Mouse (Mus musculus) limb, embryonic 13.5 days (tissue): ENCODE results near the gene Derl2. TPM values are rescaled to one million over a fixed set of nuclear protein-coding genes. Genes with fewer than 3 reads are reported as not detected.

Experiments
- ATAC-seq: fragments of 200-750 bp; cut with Nextera tagmentation; 2 replicates; pipeline ENCODE4 v1.8.0; 2017; ENCODE audit warnings: low read depth, moderate number of reproducible peaks, moderate TSS enrichment; ENCODE audit not compliant: low FRiP score
- H3K27ac ChIP-seq: fragments of 300-500 bp; sonication (generic); 2 replicates; pipeline ENCODE4 v1.5.1; 2015; ENCODE audit warnings: inconsistent platforms, mild to moderate bottlenecking, moderate library complexity
- H3K27me3 ChIP-seq: fragments of 300-500 bp; sonication (generic); 2 replicates; pipeline ENCODE4 v1.6.1; 2015; ENCODE audit warnings: mild to moderate bottlenecking, inconsistent platforms
- H3K36me3 ChIP-seq: fragments of 300-500 bp; sonication (generic); 2 replicates; pipeline ENCODE4 v1.6.1; 2015; ENCODE audit warnings: inconsistent platforms, mild to moderate bottlenecking, moderate library complexity
- H3K4me1 ChIP-seq: fragments of 300-500 bp; sonication (generic); 2 replicates; pipeline ENCODE4 v1.6.1; 2015; ENCODE audit warnings: inconsistent platforms
- H3K4me2 ChIP-seq: fragments of 300-500 bp; sonication (generic); replicated peaks from 2 replicates; pipeline ENCODE4 v1.6.1; 2015; ENCODE audit warnings: inconsistent platforms, mild to moderate bottlenecking, moderate library complexity
- H3K4me3 ChIP-seq: fragments of 300-500 bp; sonication (generic); 2 replicates; pipeline ENCODE4 v1.5.1; 2015; ENCODE audit warnings: moderate library complexity, mild to moderate bottlenecking, inconsistent platforms
- H3K9ac ChIP-seq: fragments of 300-500 bp; sonication (generic); 2 replicates; pipeline ENCODE4 v1.6.1; 2015; ENCODE audit warnings: mild to moderate bottlenecking, inconsistent platforms
- H3K9me3 ChIP-seq: fragments of 300-500 bp; sonication (generic); 2 replicates; pipeline ENCODE4 v1.6.1; 2016; ENCODE audit warnings: inconsistent platforms
- WGBS: fragments of 180-500 bp; shearing (Covaris S2); methylation state at CpG from one replicate; pipeline ENCODE4 v1.1.7; 2015; 5-methylcytosine and 5-hydroxymethylcytosine counted together
- polyA plus RNA-seq: library from polyadenylated mRNA; unstranded; fragments of >200 nt; fragmentation: Nextera tagmentation; extraction: Ambion mirVana; gene quantifications from 2 replicates; pipeline ENCODE4 v1.2.1, GENCODE M21; 2015

Derl2 gene
- polyA plus RNA-seq, 1 experiment from 2014 or later = 49.3 TPM

- Histone ChIP-seq H3K4me3 (no peak overlapping the region), H3K9ac (no peak overlapping the region), H3K4me1 (peaks cover 12% of the 10 kb centered on the region), H3K27me3 (no peaks in the 10 kb centered on the region), H3K9me3 (no peaks in the 10 kb centered on the region), H3K36me3 (peaks cover 84% of the 10 kb centered on the region), H3K4me2 (no peak overlapping the region), H3K27ac (no peak overlapping the region)
- ATAC-seq = no peak
- whole genome bisulfite sequencing = 87% methylated on average over 6 of the region's 6 CpGs
Observed at GRCm38 (mm10) chr11:70977293-70977692, 42.3 kb downstream of the Derl2 start.

GRCm38 (mm10) chr11:70975193-70975592 is 44.4 kb downstream of the Derl2 start:
- WGBS = 77% methylated on average over 2 of the region's 2 CpGs
- H3K9ac ChIP-seq = no peak overlapping the region
- no peaks in the 10 kb centered on the region for H3K9me3 ChIP-seq
- no peak for ATAC-seq
- H3K4me1 ChIP-seq = peaks cover 6% of the 10 kb centered on the region
- H3K4me3 ChIP-seq = no peak overlapping the region
- H3K27me3 ChIP-seq = no peaks in the 10 kb centered on the region
- H3K4me2 ChIP-seq = no peak overlapping the region
- H3K27ac ChIP-seq = no peak overlapping the region
- peaks cover 72% of the 10 kb centered on the region for H3K36me3 ChIP-seq

- peaks cover 10% of the 10 kb centered on the region for H3K4me1 ChIP-seq
- no peaks in the 10 kb centered on the region for H3K9me3 ChIP-seq
- 68% methylated on average over 4 of the region's 4 CpGs for WGBS
Observed at GRCm38 (mm10) chr11:70973947-70974346, 45.7 kb downstream of the Derl2 start.

GRCm38 (mm10) chr11:70972586-70972985 is 47.1 kb downstream of the Derl2 start:
- H3K4me2 ChIP-seq = no peak overlapping the region
- no peak for ATAC-seq

More at GRCm38 (mm10) chr11:70973947-70974346, 45.7 kb downstream of the Derl2 start:
- ATAC-seq = no peak
- Histone ChIP-seq H3K27me3 (no peaks in the 10 kb centered on the region), H3K4me2 (no peak overlapping the region), H3K36me3 (peaks cover 60% of the 10 kb centered on the region), H3K27ac (no peak overlapping the region), H3K4me3 (no peak overlapping the region), H3K9ac (no peak overlapping the region)

DNA sequence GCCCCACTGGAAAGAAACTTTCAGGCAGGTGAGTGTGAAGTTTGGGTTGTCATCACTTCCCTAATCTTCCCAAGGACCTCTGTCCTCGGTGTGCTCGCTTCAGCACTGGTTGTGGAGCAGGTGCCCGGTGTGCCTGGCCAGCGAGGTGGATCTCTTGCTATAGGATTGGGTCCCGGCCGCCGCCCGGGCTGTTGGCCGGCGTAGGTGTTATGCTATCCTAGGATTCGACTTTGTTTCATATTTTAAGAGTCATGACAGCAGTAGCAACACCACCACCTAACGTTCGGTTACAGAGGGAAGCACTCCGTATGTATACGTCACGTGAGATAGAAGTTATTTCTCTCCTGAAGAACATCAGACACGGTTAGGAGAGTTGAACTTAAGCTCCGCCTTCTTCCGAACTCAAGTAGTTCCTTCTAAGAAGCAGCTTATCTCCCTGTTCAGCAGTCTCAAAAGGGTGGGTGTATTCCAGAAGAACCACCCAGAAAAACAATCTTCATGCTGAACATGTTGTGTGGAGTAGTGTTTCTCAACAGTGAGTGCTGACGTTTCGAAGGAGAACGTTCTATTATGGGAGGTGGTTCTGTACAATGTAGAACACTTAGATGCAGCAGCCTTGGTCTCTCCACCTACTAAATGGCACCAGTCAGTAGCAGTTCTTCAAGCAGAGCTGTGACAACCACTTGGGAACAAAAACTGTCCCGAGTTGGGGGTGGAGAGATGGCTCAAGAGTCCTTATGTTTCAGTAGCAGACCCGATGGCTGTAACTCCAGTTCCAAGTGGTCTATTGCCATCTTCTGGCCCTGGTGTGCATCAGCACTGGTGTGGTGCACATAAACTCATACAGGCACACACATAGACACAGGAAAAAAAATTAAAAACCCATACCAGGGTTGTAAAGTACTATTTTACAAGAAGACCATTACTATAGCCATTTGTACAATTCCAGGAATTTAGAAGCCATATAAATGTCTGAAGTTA is 48.8 kb downstream of the Derl2 start:
- Histone ChIP-seq H3K36me3 (peaks cover 40% of the 10 kb centered on the region), H3K4me1 (peaks cover 18% of the 10 kb centered on the region), H3K9ac (peak overlapping the region; percentile 67), H3K9me3 (no peaks in the 10 kb centered on the region), H3K27ac (peak overlapping the region; percentile 84), H3K4me3 (peak overlapping the region; percentile 94), H3K27me3 (no peaks in the 10 kb centered on the region), H3K4me2 (peak overlapping the region; percentile 83)
- peak; percentile 2; the same call in 1 of the 2 replicates for ATAC-seq
- WGBS = 18% methylated on average over 24 of the region's 24 CpGs

More at GRCm38 (mm10) chr11:70972586-70972985, 47.1 kb downstream of the Derl2 start:
- Histone ChIP-seq H3K27ac (no peak overlapping the region), H3K4me3 (no peak overlapping the region), H3K9me3 (no peaks in the 10 kb centered on the region), H3K36me3 (peaks cover 46% of the 10 kb centered on the region), H3K9ac (no peak overlapping the region), H3K4me1 (peaks cover 18% of the 10 kb centered on the region), H3K27me3 (no peaks in the 10 kb centered on the region)
- 70% methylated on average over 1 of the region's 1 CpGs for WGBS

DNA sequence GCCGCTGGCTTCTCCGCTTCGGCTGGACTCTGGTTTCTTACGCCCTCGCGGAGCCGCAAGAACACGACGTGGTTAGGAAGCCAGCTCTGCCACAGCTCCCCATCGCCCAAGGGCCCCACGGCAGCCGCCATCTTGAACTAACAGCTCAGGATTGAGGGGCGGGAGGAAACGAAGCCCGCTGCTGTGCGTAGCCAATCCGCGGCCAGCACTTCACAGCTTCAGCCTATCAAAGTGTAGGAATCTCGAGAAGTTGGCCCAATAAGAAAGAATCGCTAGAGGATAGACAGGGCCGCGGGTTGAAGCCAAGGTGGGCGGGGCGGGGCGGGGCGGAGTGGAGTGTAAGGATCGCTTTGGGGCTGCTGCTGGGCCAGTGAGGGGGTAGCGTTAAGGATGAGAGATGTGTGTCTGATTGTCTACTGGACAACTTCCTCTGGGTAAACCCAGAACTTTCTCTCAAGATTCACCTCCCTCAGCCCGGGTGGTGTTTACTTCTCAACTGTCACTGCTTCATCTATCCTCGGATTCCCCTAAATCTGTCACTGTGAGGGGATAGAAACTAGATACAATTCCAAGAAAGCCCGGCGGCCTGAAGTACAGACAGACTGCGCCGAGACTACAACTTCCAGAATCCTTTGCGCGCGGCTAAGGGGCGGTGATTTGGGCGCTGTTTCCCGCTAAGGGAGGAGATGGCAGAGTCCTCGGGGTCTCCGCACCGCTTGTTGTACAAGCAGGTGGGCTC is 49.7 kb downstream of the Derl2 start, which contains the start of the genes Nup88 and Rpain:
Nup88 (minus strand) TSS at position 153 of the 739 bp plus-strand sequence.
Rpain (plus strand) TSS at position 393 of the 739 bp plus-strand sequence.
- Histone ChIP-seq H3K36me3 (peaks cover 41% of the 10 kb centered on the region), H3K4me1 (peaks cover 18% of the 10 kb centered on the region)
- under 1% methylated on average over 43 of the region's 43 CpGs for WGBS

GRCm38 (mm10) chr11:70969271-70969794 is 50.3 kb downstream of the Derl2 start:
- peak overlapping the region; percentile 83 for H3K4me2 ChIP-seq
- peak overlapping the region; percentile 94 for H3K4me3 ChIP-seq
- no peaks in the 10 kb centered on the region for H3K27me3 ChIP-seq
- peaks cover 41% of the 10 kb centered on the region for H3K36me3 ChIP-seq
- peak overlapping the region; percentile 80 for H3K27ac ChIP-seq
- no peaks in the 10 kb centered on the region for H3K9me3 ChIP-seq
- H3K9ac ChIP-seq = peak overlapping the region; percentile 92
- peaks cover 18% of the 10 kb centered on the region for H3K4me1 ChIP-seq
- WGBS = 1% methylated on average over 25 of the region's 25 CpGs
- ATAC-seq = no peak; the same call in 1 of the 2 replicates

More for the DNA sequence above, 49.7 kb downstream of the Derl2 start, which contains the start of the genes Nup88 and Rpain:
- Histone ChIP-seq H3K9me3 (no peaks in the 10 kb centered on the region), H3K9ac (peak within 1 kb of the TSS; percentile 92), H3K4me3 (peak within 1 kb of the TSS; percentile 94), H3K27ac (peak within 1 kb of the TSS; percentile 84), H3K4me2 (peak within 1 kb of the TSS; percentile 83), H3K27me3 (no peaks in the 10 kb centered on the region)
- peak; percentile 98 for ATAC-seq

DNA sequence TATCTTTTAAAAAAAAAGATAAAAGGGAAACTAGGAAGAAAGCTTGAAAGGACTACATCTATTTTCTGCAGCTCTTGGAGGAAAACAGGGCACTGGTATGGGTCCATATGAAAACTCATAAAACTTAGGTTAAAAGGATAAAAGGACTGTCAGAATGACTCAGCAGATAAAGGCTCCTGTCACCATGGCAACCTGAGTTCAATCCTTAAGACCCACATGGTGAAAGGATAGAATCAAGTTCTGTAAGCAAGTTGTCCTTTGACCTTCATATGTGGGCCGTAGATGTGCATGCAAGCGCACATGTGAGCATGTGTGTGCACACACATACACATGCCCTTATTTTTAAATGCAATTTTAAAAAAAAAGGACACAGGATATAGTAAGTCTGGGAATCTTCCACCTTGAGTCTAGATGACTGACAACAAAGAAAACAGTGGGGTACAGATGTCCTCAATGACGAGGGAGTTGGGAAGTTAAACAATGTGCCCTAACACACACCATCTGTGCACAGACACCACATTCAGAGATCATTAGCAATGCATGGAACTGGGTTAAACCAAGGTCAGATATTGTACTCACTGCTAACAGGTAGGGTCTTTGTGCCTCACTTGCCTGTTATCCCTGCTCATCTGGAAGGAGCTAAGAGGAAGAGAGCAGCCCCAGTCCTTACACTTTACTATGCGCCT is 55.3 kb downstream of the Derl2 start:
- 86% methylated on average over 4 of the region's 4 CpGs for WGBS
- ATAC-seq = no peak

DNA sequence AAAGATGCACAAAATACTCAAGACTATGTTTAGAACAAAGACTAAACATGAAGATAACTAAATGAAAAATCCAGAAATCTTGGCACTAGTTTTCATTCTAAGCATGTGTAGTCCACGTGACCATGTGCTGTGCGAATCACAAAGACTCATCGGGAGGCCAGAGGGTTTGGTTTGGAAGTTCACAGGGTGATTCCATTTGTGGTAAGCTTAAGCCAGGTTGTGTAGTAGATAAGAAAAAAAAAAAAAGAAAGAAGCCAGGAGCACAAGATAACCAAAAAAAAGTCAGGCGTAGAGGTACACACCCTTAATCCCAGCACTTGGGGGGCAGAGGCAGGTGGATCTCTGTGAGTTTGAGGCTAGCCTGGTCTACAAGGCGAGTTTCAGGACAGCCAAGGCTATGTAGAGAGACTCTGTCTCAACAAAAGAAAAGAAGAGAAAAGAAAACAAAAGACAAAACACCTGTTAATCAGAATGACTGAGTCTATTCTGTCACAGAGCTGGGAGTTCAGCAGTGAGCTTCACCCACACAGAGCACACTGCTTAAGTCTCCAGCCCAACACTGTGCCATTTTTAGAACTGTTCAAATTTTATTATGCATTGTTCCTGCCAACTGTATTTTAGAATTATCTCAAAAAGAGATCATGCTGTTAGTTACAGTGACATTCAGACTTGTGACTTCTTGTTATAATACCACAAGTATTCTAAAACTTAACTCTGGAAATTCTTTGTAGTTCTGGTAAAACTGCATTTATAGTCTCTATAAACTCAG is 58.7 kb downstream of the Derl2 start:
- WGBS = 95% methylated on average over 5 of the region's 5 CpGs
- H3K4me3 ChIP-seq = no peak overlapping the region
- H3K27me3 ChIP-seq = no peaks in the 10 kb centered on the region
- H3K9me3 ChIP-seq = no peaks in the 10 kb centered on the region
- H3K4me2 ChIP-seq = no peak overlapping the region
- no peaks in the 10 kb centered on the region for H3K4me1 ChIP-seq
- no peak for ATAC-seq
- H3K36me3 ChIP-seq = peaks cover 96% of the 10 kb centered on the region
- H3K9ac ChIP-seq = no peak overlapping the region
- no peak overlapping the region for H3K27ac ChIP-seq

More for the DNA sequence above, 55.3 kb downstream of the Derl2 start:
- Histone ChIP-seq H3K9me3 (no peaks in the 10 kb centered on the region), H3K9ac (no peak overlapping the region), H3K4me1 (peaks cover 12% of the 10 kb centered on the region), H3K4me2 (no peak overlapping the region), H3K4me3 (no peak overlapping the region), H3K27ac (no peak overlapping the region), H3K27me3 (no peaks in the 10 kb centered on the region), H3K36me3 (peaks cover 75% of the 10 kb centered on the region)
